Mouse (Mus musculus): ENCODE measurements around the gene Selenoo.

The Selenoo gene
- long read RNA-seq, experiment 1, transcript Selenoo-201 (9 exons, 2,383 nt), result major isoform, 38 of 50 reads
- long read RNA-seq, experiment 1, partial matches to known transcripts, result 6 of 50 reads
- long read RNA-seq, experiment 1, other reads (novel, unspliced or antisense), result 5 of 50 reads
- long read RNA-seq, experiment 2, transcript Selenoo-201 (9 exons, 2,383 nt), result major isoform, 27 of 39 reads
- long read RNA-seq, experiment 2, partial matches to known transcripts, result 6 of 39 reads
- long read RNA-seq, experiment 2, other reads (novel, unspliced or antisense), result 4 of 39 reads

DNA sequence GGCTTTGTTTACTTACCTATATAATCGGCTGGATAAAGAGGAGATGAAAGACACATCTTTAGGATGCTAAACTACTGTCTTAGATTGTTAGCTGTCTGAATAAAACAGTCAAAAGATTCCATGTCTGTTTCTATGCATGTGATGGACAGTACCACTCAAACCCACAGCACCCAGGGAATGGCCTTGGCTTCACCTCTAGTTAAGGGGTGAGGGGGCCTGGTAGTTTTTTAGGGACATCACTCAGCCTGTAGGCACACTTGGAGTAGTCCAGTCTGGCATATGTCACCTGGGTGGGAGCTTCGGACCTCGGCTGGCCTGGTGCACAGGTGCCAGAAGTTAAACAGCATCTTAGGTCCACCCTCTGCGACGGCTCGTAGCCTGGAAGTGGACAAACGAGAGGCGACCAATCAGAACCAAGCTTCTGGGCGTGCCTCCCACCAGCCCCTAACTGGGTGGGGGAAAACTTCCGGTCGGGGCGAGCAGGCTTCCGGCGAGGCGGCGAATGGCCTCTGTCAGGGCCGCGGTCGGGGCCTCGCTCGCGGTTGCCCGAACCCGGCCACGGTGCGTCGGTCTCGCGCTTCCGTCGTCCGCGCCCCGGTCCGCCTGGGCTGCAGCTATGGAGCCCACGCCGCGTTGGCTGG lies at the start of gene Selenoo:
Gene Selenoo, plus strand, starts transcription at position 478 of the 641 bp plus-strand sequence.
- intact Hi-C loops (cut with DNase I), result no loop called here

DNA sequence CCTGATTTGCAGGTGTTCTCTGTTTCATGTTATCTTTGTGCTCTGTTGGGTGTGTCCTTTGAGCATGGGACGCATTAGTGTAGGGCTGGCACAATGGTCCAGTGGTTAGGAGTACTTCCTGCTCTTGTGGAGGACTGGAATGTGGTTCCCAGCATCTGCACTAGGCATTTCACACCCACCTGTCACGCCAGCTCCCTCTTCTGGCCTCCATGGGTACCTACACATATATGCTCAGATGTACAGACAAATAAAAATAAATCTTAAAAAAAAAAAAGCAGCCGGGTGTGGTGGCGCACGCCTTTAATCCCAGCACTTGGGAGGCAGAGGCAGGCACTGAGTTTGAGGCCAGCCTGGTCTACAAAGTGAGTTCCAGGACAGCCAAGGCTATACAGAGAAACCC lies 44.5 kb upstream of the Selenoo start:
- intact Hi-C loops (cut with DNase I), result no loop called here

- intact Hi-C loops (cut with DNase I), result no loop called here
These were observed 42.5 kb upstream of the Selenoo start for GRCm38 (mm10) chr15:89046356-89046755.

GRCm38 (mm10) chr15:89054666-89055065 lies 34.2 kb upstream of the Selenoo start:
- intact Hi-C loops (cut with DNase I), result no loop called here

DNA sequence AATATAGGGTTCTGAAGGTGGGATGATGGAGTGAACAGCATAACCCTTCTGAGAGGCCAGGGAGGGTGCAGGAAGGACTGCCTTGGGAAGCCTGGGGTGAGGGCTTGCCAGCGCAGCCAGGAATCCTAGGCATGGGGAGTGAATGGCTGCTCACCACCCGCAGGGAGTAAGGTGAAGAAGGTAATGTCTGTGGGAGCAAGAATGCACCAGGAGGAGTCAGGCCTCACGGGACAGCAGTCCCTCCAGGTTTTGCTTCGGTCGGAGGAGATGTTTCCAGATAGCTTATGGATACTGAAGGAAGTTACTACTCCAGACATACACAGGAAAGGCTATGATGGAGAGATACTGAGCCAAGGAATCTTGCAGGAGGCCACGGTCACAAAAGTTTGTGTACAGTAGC lies 30.1 kb upstream of the Selenoo start:
- intact Hi-C loops (cut with DNase I), result no loop called here

DNA sequence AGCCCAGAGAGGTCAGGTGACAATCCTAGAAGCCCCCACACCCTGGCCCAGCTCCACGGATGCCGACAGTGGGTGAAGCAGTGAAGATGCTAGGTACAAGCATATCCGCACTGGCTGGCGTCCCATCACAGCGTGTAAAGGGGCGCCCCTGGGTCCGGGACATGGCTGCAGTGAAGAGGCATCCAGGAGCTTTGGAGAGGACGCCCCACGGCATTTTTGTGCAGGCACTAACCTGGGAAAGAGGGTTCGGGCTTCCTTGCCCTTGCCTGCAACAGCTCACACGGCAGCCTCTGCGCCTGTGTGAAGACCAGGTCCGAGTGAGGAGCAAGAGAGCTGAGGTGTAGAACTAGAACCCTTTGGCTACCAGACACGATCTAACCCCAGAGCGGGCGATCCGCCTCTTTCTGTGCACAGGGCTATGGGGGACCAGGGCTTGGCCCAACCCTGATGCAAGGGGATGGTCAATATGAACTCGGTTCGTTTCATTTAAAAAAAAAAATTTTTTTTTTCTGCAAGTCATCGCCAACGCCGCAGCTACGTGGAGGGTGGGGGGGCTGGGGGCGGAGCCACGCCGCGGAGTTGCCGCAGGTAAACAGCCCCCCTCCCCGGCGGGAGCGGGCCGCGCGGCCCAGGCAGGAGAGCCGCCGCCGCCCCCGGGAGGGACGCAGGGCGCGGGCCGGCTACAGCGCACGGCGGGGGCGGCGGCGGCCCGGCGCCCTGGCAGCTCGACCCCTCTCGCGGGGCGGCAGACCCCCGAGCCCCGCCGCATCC lies 29.5 kb upstream of the Selenoo start, which contains the start of gene Panx2:
Gene Panx2, plus strand, starts transcription at position 574 of the 771 bp plus-strand sequence.
- intact Hi-C loops (cut with DNase I), result no loop called here

DNA sequence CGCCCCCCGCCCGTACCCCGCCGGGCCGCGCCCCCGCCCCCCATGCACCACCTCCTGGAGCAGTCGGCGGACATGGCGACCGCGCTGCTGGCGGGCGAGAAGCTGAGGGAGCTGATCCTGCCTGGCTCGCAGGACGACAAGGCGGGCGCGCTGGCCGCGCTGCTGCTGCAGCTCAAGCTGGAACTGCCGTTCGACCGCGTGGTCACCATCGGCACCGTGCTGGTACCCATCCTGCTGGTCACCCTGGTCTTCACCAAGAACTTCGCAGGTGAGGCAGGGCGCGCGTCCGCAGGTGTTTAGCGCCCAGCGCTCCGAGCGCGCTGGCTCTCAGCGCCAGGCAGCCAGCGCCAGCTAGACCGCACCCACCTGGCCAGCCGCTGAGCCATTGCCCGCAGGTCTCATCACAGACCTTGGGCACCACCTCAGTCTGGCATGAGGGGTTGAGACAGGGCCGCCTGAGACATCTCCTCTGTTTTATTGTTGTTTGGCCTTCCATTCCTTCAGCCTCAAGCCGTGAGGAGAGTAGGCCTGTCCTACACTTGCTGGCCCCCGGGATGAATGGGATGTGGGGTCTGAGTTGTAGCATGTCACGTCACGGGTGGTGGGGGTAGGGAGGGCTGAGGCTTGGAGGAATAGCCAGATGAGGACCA lies 28.7 kb upstream of the Selenoo start:
- intact Hi-C loops (cut with DNase I), result no loop called here

DNA sequence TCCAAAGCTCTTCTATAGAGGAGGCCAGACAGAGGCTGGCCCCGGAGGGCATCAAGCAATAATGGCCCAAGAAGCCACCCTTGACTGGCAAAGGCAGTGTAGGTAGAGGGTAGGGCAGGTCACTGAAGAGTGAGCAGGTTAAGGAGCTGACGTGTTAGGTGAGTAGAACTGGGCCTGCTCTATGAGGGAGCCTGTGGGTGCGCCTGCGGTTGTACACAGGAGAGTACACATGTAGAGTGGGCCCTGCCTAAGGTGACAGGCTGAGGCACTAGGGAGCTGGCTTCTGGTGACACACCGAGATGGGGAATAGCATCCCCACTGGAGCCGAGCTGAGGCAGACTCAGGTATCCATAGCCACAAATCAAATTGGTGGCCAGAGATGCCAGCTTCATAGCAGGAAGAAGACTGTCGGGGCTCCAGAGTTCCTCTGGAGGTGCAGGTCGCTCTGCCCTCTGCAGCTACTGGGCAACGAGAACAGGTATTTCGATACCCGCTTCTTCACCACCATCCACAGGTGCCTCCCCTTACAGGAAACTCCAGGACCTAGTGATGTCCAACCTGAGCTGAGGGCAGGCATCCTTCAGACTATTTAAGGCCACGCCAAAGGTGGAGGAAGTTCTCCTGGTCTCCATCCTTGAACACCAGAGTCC lies 27.9 kb upstream of the Selenoo start:
- intact Hi-C loops (cut with DNase I), result no loop called here

DNA sequence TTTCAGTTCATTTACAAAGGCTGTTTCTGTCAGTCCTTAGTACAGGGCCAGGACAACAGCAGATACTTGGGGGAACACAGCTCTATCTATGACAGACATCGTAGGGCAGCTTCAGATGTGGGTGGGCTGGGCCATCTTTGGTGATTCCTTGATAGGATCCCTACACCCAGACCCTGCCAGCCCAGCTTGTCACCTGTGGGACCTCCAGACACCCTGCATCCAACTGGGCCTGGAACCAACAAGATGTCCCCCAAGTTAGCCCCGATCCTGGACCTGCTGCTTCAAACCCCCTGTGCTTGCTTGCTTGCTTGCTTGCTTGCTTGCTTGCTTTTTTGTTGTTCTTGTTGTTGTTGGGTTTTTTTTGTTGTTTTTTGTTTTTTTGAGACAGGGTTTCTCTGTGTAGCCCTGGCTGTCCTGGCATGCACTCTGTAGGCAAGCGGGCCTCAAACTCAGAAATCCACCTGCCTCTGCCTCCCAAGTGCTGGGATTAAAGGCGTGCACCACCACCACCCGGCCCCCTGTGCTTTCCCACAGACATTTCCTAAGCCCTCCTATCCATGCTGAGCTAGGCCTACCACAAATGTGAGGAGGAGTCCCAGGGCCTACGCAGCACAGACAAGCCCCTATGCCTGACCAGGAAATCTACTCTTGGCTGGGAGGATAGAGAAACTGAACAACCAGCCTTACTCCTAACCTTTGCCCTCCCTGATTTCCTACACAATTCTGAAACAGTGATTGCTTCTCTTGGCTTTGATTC lies 26.9 kb upstream of the Selenoo start:
- intact Hi-C loops (cut with DNase I), result no loop called here

GRCm38 (mm10) chr15:89062518-89062910 lies 26.4 kb upstream of the Selenoo start:
- intact Hi-C loops (cut with DNase I), result no loop called here

DNA sequence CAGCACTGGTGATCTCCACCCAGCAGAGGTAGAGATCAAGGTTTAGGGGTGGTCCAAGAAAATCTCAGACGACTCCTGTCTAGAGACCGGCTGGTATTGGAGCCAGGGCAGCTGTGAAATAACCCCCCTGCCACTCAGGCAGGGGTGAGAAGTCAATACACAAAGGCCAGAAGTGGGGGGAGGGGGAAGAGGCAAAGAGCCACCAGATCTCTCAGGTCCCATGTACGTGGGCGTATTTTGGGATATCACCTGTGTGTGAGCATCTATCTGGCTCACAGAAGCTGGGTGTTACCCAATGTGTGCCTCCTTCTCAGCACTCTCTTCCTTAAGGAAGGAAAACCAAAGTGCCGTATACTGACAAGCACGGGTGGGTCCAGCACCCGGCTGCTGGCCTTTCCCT lies 25.9 kb upstream of the Selenoo start:
- intact Hi-C loops (cut with DNase I), result no loop called here

- intact Hi-C loops (cut with DNase I), result no loop called here
These were observed 25.3 kb upstream of the Selenoo start for GRCm38 (mm10) chr15:89063536-89063935.

DNA sequence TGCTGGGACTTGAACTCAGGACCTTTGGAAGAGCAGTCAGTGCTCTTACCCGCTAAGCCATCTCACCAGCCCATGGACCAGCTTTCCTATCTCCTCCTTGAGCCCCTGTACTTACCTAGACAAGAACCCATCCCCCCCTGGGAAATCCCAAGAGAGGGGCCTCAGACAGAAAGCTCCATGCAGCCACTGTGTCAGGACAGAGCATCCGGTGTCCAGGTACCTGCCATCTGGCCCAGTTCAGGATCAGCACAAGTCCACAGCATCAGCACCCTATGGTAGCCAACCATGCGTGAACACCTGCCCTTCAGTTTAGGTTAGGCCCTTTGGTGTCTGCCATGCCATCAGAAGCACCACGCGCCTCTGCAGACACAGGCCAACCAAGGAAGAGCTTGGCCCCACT lies 24.0 kb upstream of the Selenoo start:
- intact Hi-C loops (cut with DNase I), result no loop called here

- intact Hi-C loops (cut with DNase I), result no loop called here
These were observed 21.3 kb upstream of the Selenoo start for GRCm38 (mm10) chr15:89067609-89068008.

DNA sequence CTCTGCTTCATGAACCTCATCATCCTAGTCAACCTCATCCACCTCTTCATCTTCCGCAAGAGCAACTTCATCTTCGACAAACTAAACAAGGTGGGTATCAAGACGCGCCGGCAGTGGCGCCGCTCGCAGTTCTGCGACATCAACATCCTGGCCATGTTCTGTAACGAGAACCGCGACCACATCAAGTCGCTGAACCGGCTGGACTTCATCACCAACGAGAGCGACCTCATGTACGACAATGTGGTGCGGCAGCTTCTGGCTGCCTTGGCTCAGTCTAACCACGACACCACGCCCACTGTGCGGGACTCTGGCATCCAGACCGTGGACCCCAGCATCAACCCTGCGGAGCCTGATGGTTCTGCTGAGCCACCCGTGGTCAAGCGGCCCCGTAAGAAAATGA lies 20.7 kb upstream of the Selenoo start:
- intact Hi-C loops (cut with DNase I), result no loop called here

GRCm38 (mm10) chr15:89069336-89069840 lies 19.5 kb upstream of the Selenoo start:
- intact Hi-C loops (cut with DNase I), result no loop called here

GRCm38 (mm10) chr15:89070606-89071005 lies 18.3 kb upstream of the Selenoo start:
- intact Hi-C loops (cut with DNase I), result no loop called here

DNA sequence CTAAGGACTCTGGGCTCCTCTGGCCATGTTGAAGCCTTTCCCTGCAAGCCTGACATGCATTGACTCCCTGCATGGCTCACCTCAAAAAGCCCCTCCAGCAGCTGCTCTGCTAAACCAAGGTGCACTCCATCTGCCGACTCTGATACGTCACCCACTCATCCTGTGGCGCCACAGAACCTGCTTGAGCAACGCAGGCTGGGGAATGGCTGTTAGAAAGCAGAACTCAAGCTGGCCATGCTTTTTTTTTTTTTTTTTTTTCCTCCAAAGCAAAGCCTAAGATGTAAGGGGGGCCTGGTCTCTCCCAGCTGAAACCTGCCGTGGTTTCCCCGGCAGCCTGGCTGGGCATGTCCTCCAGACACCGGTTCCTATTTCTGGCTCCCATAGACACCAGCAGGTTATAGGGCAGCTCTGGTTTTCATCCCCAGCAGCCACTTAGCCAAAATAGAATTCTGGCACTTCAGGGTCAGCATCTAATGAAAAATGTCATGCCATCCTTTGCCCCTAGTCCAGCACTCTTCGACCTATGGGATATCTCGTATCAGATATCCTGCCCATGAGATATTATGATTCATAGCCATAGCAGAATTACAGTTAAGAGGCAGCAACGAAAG lies 14.8 kb upstream of the Selenoo start:
- intact Hi-C loops (cut with DNase I), result no loop called here

- intact Hi-C loops (cut with DNase I), result no loop called here
These were observed 14.0 kb upstream of the Selenoo start, which contains the start of gene Trabd for GRCm38 (mm10) chr15:89074613-89075477. Trabd (plus strand) TSS chr15:89075124.
